ENCODE assay signal across 9 mouse cellular contexts in the genomic region with DNA sequence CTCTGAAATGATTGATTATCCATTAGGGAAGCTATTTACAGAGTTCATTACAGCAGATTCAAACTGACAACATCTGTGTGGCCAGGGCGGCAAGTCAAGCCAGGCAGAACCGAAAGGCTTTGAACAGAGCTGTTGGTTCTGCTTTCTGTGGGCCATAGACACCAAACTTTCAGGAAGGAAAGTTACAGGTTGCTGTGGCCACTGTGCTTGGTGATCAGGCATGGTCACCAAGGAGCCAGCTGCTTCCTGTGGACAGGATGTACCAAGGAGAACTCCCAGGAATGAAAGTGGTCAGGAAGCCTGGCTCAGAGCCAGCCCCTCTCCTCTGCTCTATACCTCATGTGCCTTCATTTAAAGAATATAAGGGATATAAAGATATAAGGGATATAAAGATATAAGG. TPM values are rescaled to one million over a fixed set of nuclear protein-coding genes. Genes with fewer than 3 reads are reported as not detected.
DNase-seq lines count a peak whose midpoint lies in the region; ATAC-seq lines count a peak whose summit lies in the region.
"Had no signal": no experiment of that assay in that cellular context is flagged by ENCODE, and none has a peak within 500 bp of the region (broad histone marks: within the 10 kb centered on the region; RNA-seq: fewer than 3 reads in every experiment).

No protein-coding gene starts in this region.

- no peaks in the 10 kb centered on the region for H3K36me3 ChIP-seq in lung, embryonic 15.5 days
- no peaks in the 10 kb centered on the region for H3K36me3 ChIP-seq in stomach, embryonic 15.5 days

- 36% methylated on average over 2 of the region's 2 CpGs for WGBS in lung, embryonic 15.5 days
- WGBS in stomach, embryonic 15.5 days = 12% methylated on average over 2 of the region's 2 CpGs

- H3K9me3 ChIP-seq in lung, embryonic 15.5 days = no peaks in the 10 kb centered on the region
- H3K9me3 ChIP-seq in stomach, embryonic 15.5 days = no peaks in the 10 kb centered on the region
- H3K9me3 ChIP-seq: midbrain, embryonic 13.5 days had no signal

- H3K27me3 ChIP-seq in lung, embryonic 15.5 days = no peaks in the 10 kb centered on the region
- H3K27me3 ChIP-seq in stomach, embryonic 15.5 days (replicated peaks) = no peaks in the 10 kb centered on the region
- H3K27me3 ChIP-seq: midbrain, embryonic 13.5 days had no signal

- peak overlapping the region; percentile 79 for H3K27ac ChIP-seq in lung, embryonic 15.5 days
- peak overlapping the region; percentile 88 for H3K27ac ChIP-seq in stomach, embryonic 15.5 days
- H3K27ac ChIP-seq: midbrain, embryonic 13.5 days had no signal

- no peak overlapping the region for H3K4me2 ChIP-seq in lung, embryonic 15.5 days
- H3K4me2 ChIP-seq in stomach, embryonic 15.5 days = no peak overlapping the region; the same call in 1 of the 2 replicates
- H3K4me2 ChIP-seq: midbrain, embryonic 13.5 days had no signal

- peak; percentile 3 to 4 for DNase-seq in monocyte, adult 2 months (ENCODE audit: low read depth in 1 of 2, low spot score in 2 of 2)
- peak; percentile 46 to 55 for DNase-seq in heart, postnatal 36 days
- no peak for DNase-seq in layer of hippocampus, postnatal 25 days (ENCODE audit: extremely low spot score in 1 of 2, low spot score in 1 of 2)
- DNase-seq: embryo, embryonic 11 days had no signal

- H3K4me3 ChIP-seq in lung, embryonic 15.5 days = no peak overlapping the region
- no peak overlapping the region for H3K4me3 ChIP-seq in stomach, embryonic 15.5 days (replicated peaks)
- H3K4me3 ChIP-seq: midbrain, embryonic 13.5 days had no signal

- peaks cover 8% of the 10 kb centered on the region; the same call in 1 of the 2 replicates for H3K4me1 ChIP-seq in lung, embryonic 15.5 days
- peaks cover 14% of the 10 kb centered on the region; the same call in 1 of the 2 replicates for H3K4me1 ChIP-seq in stomach, embryonic 15.5 days

- intact Hi-C loops in heart, postnatal 36 days (cut with DNase I) = no loop called here

- no peak overlapping the region for H3K9ac ChIP-seq in lung, embryonic 15.5 days
- H3K9ac ChIP-seq in stomach, embryonic 15.5 days = no peak overlapping the region
- H3K9ac ChIP-seq: midbrain, embryonic 13.5 days had no signal

- no peak; the same call in 1 of the 2 replicates for ATAC-seq in monocyte, adult 5-6 weeks (replicated peaks; ENCODE audit: insufficient number of reproducible peaks, low FRiP score, low TSS enrichment, poor library complexity, severe bottlenecking)
- no peak for ATAC-seq in lung, embryonic 15.5 days (ENCODE audit: borderline replicate concordance, extremely low read depth, low FRiP score, low TSS enrichment)
- ATAC-seq in stomach, embryonic 15.5 days (ENCODE audit: insufficient read depth, low FRiP score, low read depth) = no peak
- ATAC-seq in megakaryocyte-erythroid progenitor cell, adult 5-6 weeks (replicated peaks; ENCODE audit: low FRiP score, low TSS enrichment, poor library complexity, severe bottlenecking) = no peak
- ATAC-seq: midbrain, embryonic 13.5 days had no signal

RNA-seq across cellular contexts. Expression of gene Smpd3, which starts 30.2 kb away (rescaled TPM):
- 0.48 to 1.1 TPM in 2 of 3 replicates, not detected in the other for total RNA-seq in monocyte, adult 5-6 weeks (2017)
- total RNA-seq in heart, postnatal 36 days (2021) = 1 to 10 TPM; 3.1 to 3.5 TPM
- polyA plus RNA-seq in lung, embryonic 15.5 days (2015; fragmentation: Nextera tagmentation; extraction: Ambion mirVana) = 1.0 and 1.3 TPM in 2 replicates
- 16.4 and 17.3 TPM in 2 replicates for polyA plus RNA-seq in stomach, embryonic 15.5 days (2015; fragmentation: Nextera tagmentation; extraction: Ambion mirVana)
- total RNA-seq in layer of hippocampus, postnatal 25 days (2021) = 10 to 100 TPM; 77.7 to 84.8 TPM
- 0.07 TPM in 1 of 2 replicates, not detected in the other for total RNA-seq in megakaryocyte-erythroid progenitor cell, adult 5-6 weeks (2014; fragmentation: Nextera tagmentation)
- total RNA-seq in megakaryocyte-erythroid progenitor cell, adult 5-6 weeks (2017) = not detected in 2 replicates

Comparison
In these comparisons a context has a peak if more than half of its experiments do, and no peak if none do; other contexts are left out.
1. DNase-seq: peak in monocyte, adult 2 months (2 of 2) and heart, postnatal 36 days (2 of 2); none in layer of hippocampus, postnatal 25 days (0 of 2).
2. RNA of gene Smpd3, which starts 30.2 kb away (total RNA-seq): 77.7 to 84.8 TPM in layer of hippocampus, postnatal 25 days; 3.1 to 3.5 TPM in heart, postnatal 36 days, 0.48 to 1.1 TPM in monocyte, adult 5-6 weeks and 0.07 TPM in megakaryocyte-erythroid progenitor cell, adult 5-6 weeks; every median in the first group is over 10 times any median in the second.